Mouse (Mus musculus): ENCODE data around the gene Pole.

Pole gene

GRCm38 (mm10) chr5:110345553-110345952, 59.4 kb downstream of the Pole start:
- no peak for DNase-seq

DNA sequence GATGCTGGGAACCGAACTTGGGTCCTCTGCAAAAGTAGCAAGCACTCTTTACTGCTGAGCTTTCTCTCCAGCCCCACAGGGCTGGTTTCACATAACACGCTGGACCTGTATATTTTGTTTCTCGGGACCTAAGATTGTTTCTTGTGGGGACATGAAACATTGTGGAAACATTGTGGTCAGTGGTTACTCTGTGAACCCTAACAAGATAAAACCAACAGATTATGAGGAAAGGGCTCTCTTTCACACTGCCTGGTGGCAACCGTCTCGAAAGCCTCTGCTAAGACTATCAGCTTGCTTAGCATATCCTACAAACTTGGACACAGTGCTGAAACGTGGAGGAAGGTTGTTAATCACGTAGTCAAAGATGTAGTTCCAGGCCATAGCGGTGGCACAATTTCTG, 60.9 kb downstream of the Pole start:
- DNase-seq: no peak

GRCm38 (mm10) chr5:110354716-110355115, 68.6 kb downstream of the Pole start:
- no peak for DNase-seq

DNA sequence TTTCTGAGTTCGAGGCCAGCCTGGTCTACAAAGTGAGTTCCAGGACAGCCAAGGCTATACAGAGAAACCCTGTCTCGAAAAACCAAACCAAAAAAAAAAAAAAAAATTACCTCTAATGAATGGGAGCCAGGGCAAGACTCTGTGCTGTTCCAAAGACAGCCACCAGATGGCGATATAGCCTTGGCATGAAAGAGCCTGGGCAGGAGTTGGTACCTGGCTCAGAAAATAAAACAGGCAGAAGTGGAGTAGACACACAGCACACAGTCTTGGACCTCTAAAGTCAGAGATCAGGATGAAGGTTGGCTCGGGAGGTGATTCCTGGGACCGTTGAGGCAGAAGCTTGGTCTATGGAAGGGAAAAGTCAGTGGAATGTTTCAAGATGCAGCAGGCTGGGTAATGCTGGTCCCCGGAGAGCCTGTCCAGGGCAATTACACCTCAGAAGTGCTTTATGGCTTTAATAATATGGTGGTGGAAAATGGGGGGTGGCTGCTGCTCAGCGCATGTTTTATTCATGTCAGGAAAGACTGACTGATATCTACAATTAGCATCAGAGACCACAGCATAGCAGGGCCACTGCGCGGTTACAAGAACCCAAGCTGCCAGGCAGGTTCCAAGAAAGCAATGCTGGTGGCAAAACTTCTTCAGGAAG, 71.5 kb downstream of the Pole start:
- DNase-seq: peak; percentile 80

GRCm38 (mm10) chr5:110361465-110361864, 75.4 kb downstream of the Pole start:
- no peak for DNase-seq

DNA sequence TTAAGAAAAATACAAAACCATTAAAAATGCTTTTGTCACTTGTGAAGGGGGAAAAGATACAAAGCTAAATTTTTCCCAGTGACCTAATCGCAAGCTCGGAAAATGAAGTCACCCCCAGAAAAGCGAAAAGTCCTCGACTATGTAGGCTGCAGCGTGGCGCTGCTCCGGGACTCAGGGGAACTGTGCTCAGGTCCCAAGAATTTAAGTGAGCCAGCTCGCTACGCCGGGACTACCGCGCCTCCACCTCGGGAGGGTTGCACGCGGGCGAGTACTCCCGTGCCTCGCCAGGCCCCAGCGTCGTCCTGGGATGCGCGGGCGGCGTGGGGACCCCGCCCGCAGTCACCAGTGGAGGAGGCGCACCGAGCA, 76.7 kb downstream of the Pole start:
- no peak for DNase-seq

DNA sequence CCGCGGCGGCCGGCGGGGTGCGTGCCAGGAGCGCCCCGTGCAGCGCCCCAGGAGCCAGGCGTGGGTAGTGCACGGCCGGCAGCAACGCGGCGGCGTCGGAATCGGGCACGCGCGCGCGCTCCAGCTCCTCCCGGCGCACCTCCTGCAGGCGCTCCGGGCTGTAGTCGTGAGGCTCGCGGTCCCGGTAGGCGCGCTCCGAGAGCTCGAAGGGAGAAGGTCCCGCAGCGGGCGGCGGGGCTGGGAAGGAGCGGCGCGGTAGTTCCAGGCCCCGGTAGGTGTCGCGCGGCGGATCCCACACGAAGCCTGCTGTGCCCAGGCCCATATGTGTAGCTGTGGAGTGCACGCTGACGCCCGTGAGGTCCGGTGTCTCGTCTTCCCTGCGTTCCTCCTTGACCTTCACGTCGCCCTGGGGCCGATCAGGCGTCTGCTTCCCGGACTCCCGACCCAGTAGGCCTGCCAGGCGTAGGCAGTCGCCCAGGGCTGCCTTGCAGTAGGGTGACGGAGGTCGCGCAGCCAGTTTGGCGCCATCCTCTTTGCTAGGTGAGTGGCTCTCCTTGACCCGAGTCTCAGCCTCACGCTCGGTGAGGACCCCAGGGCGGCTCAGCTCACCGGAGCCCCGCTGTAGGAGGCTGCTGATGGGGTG, 77.2 kb downstream of the Pole start:
- DNase-seq: peak; percentile 67

- no peak for DNase-seq
Observed at GRCm38 (mm10) chr5:110363822-110364545, 77.9 kb downstream of the Pole start.

GRCm38 (mm10) chr5:110376802-110377433, 90.8 kb downstream of the Pole start:
- DNase-seq: peak; percentile 75

GRCm38 (mm10) chr5:110378181-110378583, 92.1 kb downstream of the Pole start:
- DNase-seq: no peak

DNA sequence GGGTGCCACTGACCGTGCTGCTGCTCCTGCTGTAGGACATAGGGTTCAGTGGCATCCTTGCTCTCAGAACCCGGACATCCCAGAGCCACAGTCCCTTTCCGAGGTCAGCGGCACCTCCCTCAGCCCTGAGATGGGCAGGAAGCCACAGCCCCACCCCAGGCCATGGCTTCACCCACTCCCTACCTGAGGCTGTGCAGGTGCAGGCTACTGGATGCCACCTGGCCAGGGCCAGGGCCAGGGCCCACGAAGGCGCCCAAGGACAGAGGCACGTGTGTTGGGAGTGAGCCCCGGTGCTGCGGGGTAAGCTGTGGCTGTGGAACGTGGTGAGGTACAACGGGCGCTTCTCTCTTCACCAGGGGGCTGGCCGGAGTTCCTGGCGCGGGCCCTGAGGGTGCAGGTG, 93.0 kb downstream of the Pole start:
- no peak for DNase-seq

- DNase-seq: no peak
Observed at GRCm38 (mm10) chr5:110379823-110380222, 93.7 kb downstream of the Pole start.

DNA sequence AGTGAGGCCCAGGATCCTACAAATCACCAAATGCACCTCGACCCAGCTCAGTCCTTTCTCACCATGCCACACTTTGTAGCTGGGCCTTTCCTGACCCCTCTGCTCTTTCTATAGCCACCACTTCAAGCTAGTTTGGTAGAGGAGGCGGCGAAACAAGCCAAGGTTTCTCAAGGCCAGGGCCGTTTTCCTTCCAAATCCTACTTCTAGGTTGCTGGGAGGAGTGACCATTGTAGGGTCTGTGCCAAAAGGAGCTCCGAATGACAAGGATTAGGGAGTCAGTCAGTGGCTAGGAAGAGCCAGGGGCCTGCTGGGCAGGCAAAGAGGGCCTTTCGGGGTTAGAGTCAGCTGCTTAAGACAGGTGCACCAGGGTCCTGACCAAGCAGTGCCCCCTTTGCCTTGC, 98.4 kb downstream of the Pole start:
- no peak for DNase-seq

GRCm38 (mm10) chr5:110385263-110385662, 99.2 kb downstream of the Pole start:
- no peak for DNase-seq

- peak; percentile 71 for DNase-seq
Observed at GRCm38 (mm10) chr5:110386371-110387330, 100.5 kb downstream of the Pole start.

Measured in liver (tissue).